Mouse (Mus musculus) ovary, postnatal 14 days (tissue): Measurements from ENCODE around the gene H3f3a.
"Not testable (repeated sequence)": the region's sequence is repeated elsewhere in the genome, so short reads cannot be mapped to it uniquely, and the experiment has no call there.

Experiments
- DNase-seq: peaks from one replicate; pipeline ENCODE4 v3.0.0; 2022; ENCODE audit warnings: low spot score

The H3f3a gene

GRCm38 (mm10) chr1:180813885-180814740 is at the start of gene H3f3a:
TSS of gene H3f3a (minus strand) at chr1:180813943.
- peak; percentile 78 for DNase-seq

- DNase-seq: no peak
Measured at GRCm38 (mm10) chr1:180860030-180860429, 46.3 kb upstream of the H3f3a start.

GRCm38 (mm10) chr1:180858763-180859162 is 45.0 kb upstream of the H3f3a start:
- DNase-seq: no peak

- peak; percentile 100 for DNase-seq
Measured at GRCm38 (mm10) chr1:180850316-180851270, 36.9 kb upstream of the H3f3a start, which contains the start of gene Sde2. TSS of gene Sde2 (plus strand) at chr1:180851127.

GRCm38 (mm10) chr1:180849701-180850301 is 36.1 kb upstream of the H3f3a start:
- DNase-seq: no peak

- DNase-seq: peak; percentile 31
Measured at GRCm38 (mm10) chr1:180848511-180849241, 34.9 kb upstream of the H3f3a start.

GRCm38 (mm10) chr1:180848114-180848510 is 34.4 kb upstream of the H3f3a start:
- DNase-seq: peak; percentile 62

- DNase-seq: no peak
Measured at GRCm38 (mm10) chr1:180841561-180842300, 28.0 kb upstream of the H3f3a start.

GRCm38 (mm10) chr1:180839201-180839910 is 25.6 kb upstream of the H3f3a start:
- no peak for DNase-seq

- DNase-seq: no peak
Measured at GRCm38 (mm10) chr1:180838014-180838413, 24.3 kb upstream of the H3f3a start.

- DNase-seq: no peak
Measured at GRCm38 (mm10) chr1:180837186-180837585, 23.4 kb upstream of the H3f3a start.

- not testable (repeated sequence) for DNase-seq
Measured at GRCm38 (mm10) chr1:180836467-180836866, 22.7 kb upstream of the H3f3a start.

GRCm38 (mm10) chr1:180835273-180836015 is 21.7 kb upstream of the H3f3a start:
- DNase-seq: no peak

- no peak for DNase-seq
Measured at GRCm38 (mm10) chr1:180830588-180831346, 17.0 kb upstream of the H3f3a start.

GRCm38 (mm10) chr1:180830175-180830574 is 16.4 kb upstream of the H3f3a start:
- no peak for DNase-seq

GRCm38 (mm10) chr1:180829775-180830174 is 16.0 kb upstream of the H3f3a start:
- no peak for DNase-seq

GRCm38 (mm10) chr1:180826634-180827033 is 12.9 kb upstream of the H3f3a start:
- no peak for DNase-seq

- DNase-seq: no peak
Measured at GRCm38 (mm10) chr1:180824721-180825120, 11.0 kb upstream of the H3f3a start.

- no peak for DNase-seq
Measured at GRCm38 (mm10) chr1:180823716-180824115, 10.0 kb upstream of the H3f3a start.
